Mouse (Mus musculus) adrenal gland, postnatal 14 days (tissue): ENCODE measurements around the gene Plagl2. TPM values are rescaled to one million over a fixed set of nuclear protein-coding genes. Genes with fewer than 3 reads are reported as not detected.

Experiments used
- DNase-seq: peaks from one replicate; pipeline ENCODE4 v3.0.0; 2021; ENCODE audit warnings: mixed read lengths
- total RNA-seq: library from RNA; stranded (reverse); gene quantifications from 2 replicates; pipeline ENCODE4 v1.2.3, GENCODE M21; 2021

Gene Plagl2
- total RNA-seq, 1 experiment from 2014 or later: 9.3 TPM

GRCm38 (mm10) chr2:153239021-153239859 is 2.0 kb downstream of the Plagl2 start:
- no peak for DNase-seq

GRCm38 (mm10) chr2:153238406-153238805 is 2.8 kb downstream of the Plagl2 start:
- DNase-seq: peak; percentile 67

- DNase-seq: no peak
Measured at GRCm38 (mm10) chr2:153237891-153238290, 3.3 kb downstream of the Plagl2 start.

- no peak for DNase-seq
Measured at GRCm38 (mm10) chr2:153237193-153237592, 4.0 kb downstream of the Plagl2 start.

- DNase-seq: no peak
Measured at GRCm38 (mm10) chr2:153228523-153228922, 12.7 kb downstream of the Plagl2 start.

- DNase-seq: no peak
Measured at GRCm38 (mm10) chr2:153227959-153228358, 13.3 kb downstream of the Plagl2 start.

- DNase-seq: no peak
Measured at GRCm38 (mm10) chr2:153225595-153225953, 15.7 kb downstream of the Plagl2 start.

GRCm38 (mm10) chr2:153224946-153225594 is 16.2 kb downstream of the Plagl2 start, which contains the start of gene Tspyl3:
Tspyl3 (minus strand) TSS chr2:153225441.
- DNase-seq: peak; percentile 62

- no peak for DNase-seq
Measured at GRCm38 (mm10) chr2:153222566-153222965, 18.7 kb downstream of the Plagl2 start.

GRCm38 (mm10) chr2:153222130-153222529 is 19.1 kb downstream of the Plagl2 start:
- no peak for DNase-seq

- no peak for DNase-seq
Measured at GRCm38 (mm10) chr2:153221620-153222019, 19.6 kb downstream of the Plagl2 start.

GRCm38 (mm10) chr2:153218516-153218915 is 22.7 kb downstream of the Plagl2 start:
- DNase-seq: no peak

- peak; percentile 46 for DNase-seq
Measured at GRCm38 (mm10) chr2:153217826-153218340, 23.3 kb downstream of the Plagl2 start.

- DNase-seq: no peak
Measured at GRCm38 (mm10) chr2:153215421-153215820, 25.8 kb downstream of the Plagl2 start.

GRCm38 (mm10) chr2:153214771-153215259 is 26.4 kb downstream of the Plagl2 start:
- no peak for DNase-seq

GRCm38 (mm10) chr2:153213351-153213750 is 27.9 kb downstream of the Plagl2 start:
- no peak for DNase-seq

- no peak for DNase-seq
Measured at GRCm38 (mm10) chr2:153211451-153211850, 29.8 kb downstream of the Plagl2 start.

- DNase-seq: peak; percentile 79
Measured at GRCm38 (mm10) chr2:153209286-153209685, 31.9 kb downstream of the Plagl2 start.

- DNase-seq: no peak
Measured at GRCm38 (mm10) chr2:153208149-153208548, 33.1 kb downstream of the Plagl2 start.

- peak; percentile 82 for DNase-seq
Measured at GRCm38 (mm10) chr2:153202766-153203165, 38.5 kb downstream of the Plagl2 start.

- no peak for DNase-seq
Measured at GRCm38 (mm10) chr2:153199114-153199513, 42.1 kb downstream of the Plagl2 start.

GRCm38 (mm10) chr2:153198485-153198884 is 42.7 kb downstream of the Plagl2 start:
- no peak for DNase-seq

GRCm38 (mm10) chr2:153194255-153194654 is 47.0 kb downstream of the Plagl2 start:
- no peak for DNase-seq
